Mouse (Mus musculus) cerebral cortex, adult 2 months (tissue): ENCODE measurements around the gene Mettl7a2.

ENCODE experiments used
- WGBS: fragments of 180-500 bp; shearing (Covaris S2); methylation state at CpG from one replicate; pipeline ENCODE4 v1.1.7; 2018; 5-methylcytosine and 5-hydroxymethylcytosine counted together

The Mettl7a2 gene

DNA sequence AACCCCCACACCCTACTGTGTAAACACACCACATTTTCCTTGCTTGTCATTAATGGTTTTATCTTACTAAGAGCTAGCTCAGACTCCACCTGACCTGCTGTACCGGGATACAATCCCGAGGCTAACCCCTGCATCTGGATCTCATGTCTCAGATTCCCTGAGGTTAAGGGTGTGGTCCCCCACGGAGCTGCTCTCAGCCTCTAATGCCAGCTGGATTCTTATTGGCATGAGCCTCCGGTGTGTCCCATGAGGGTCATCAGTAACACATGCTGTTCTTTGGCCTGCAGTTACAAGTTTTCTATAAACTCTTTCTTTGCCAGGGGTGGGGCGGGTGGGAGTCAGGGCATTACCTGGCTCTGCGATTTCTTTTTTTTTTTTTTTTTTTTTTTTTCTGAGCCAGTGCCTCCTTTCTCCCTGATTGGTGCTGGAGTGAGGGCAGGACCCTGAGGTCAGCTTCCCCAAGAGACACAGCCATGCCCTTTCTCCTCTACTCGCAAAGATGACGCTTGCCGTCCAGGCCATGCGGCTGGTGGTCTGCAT is at the start of gene Mettl7a2, which contains the start of gene Methig1:
Gene Mettl7a2, plus strand, starts transcription at position 490 of the 540 bp plus-strand sequence.
Gene Methig1, plus strand, starts transcription at position 439 of the 540 bp plus-strand sequence.
- 89% methylated on average over 10 of the region's 10 CpGs for WGBS

DNA sequence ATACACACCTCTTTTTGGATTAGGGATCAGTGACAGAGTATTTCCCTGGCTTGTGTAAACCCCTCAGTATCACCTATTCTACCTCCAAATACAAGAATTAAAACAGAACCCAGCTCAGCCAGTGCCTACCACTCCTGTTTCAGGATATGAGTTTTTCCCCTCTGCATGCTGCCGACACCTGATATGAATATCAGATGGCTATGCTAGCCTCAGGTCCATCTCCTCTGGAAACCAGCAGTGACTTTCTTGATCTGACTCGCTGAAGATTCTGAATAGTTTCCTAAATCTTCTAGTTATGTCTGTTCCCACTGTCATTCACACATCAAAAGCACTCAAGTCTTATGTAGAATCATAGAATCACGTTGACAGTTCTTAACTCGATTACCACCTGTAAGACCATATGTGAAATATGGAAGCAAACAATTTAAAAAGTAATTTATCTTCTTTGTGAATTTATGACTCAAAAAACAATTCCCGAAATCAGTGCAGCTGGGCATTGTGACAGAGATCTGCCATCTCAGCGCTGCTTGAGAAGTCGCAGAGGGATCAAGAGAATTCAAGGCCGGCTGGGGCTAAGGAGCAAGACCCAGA is 49.5 kb upstream of the Mettl7a2 start:
- WGBS: 42% methylated on average over 8 of the region's 8 CpGs

DNA sequence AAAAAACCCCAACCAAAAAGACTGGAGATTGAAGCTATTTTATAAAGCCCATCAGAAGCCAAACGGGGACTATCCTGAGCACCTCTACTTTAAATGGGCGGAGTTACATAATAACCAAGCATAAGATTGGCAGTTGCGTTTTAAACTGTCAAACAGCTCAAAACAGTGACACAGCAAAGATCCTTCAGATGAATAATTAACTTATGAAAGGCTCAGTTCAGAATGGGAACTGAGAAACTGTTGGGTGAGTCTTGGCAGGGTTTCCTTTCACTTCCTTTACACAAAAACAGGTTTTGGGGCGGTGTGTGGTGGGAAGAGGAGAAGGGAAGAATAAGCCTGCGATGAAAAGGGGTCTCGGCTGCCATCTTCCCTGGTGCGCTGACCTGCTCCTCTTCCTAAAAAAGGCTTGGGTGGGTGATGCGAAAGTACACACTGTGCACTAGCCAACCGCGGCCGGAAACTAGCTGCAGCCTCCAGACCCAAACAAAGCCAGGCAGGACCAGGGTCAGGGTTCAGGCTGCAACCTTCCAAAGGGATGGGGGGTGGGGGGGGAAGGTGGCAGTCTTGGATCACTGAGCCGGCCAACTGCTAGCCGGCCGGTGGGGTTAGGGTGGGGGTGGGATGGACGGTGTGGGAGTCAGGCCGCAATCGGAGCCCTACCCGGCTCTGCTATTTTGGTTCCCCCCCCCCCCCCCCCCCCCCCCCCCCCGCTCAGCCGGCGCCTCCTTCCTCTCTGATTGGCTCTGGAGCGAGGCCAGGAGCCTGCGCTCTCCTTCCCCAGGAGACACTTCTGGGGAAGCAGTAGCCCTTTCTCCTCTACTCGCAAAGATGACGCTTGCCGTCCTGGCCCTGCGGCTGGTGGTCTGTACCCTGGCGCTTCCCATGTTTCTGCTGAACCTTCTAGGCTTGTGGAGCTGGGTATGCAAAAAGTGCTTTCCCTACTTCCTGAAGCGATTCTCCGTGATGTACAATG is 48.7 kb upstream of the Mettl7a2 start, which contains the start of gene Mettl7a1:
Gene Mettl7a1, plus strand, starts transcription at position 122 of the 973 bp plus-strand sequence.
- WGBS: 2% methylated on average over 19 of the region's 30 CpGs

DNA sequence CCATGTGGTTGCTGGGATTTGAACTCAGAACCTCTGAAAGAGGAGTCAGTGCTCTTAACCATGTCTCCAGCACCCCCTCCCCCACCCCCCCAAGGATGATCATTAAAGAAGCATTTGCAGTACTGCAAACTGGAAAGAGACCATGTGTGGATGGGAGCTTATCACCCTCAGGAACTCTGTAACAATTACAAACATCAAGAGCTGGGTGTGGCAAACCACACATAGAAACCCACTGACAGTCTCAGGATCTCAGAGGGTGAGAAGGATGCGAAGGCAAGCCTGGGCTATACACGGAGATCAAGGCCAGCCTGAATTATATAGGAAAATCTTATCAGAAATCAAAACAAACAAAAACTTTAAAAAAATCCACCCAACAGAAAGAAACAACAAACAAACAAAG is 46.8 kb upstream of the Mettl7a2 start:
- 85% methylated on average over 2 of the region's 2 CpGs for WGBS

DNA sequence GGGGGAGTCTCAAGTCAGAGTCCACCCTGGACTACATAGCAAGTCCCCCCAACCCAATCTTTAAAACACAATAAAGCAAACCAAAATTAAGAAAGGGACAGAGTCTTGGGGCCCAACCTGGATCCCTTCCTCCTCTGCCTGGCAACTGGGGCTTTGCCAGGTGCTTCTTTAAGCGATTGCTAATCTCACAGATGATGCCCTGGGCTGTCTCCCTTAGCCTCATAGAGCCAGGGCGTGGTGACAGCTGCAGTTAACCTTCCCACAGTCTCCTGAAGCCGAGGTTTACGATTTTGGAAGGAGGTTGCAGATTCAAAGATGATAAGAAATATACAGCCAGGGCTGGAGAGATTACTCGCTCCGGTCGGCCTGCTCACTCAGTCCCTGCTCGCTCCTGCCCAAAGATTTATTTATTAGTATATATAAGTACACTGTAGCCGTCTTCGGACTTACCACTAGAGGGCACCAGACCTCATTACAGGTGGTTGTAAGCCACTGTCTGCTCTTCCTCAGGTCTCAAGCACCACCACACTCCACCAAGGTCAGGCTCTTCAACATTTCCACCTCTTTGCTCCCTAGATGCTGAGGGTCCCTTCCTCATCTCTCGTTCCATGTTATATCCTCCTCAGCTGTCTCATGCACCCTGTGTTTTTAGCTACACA is 45.4 kb upstream of the Mettl7a2 start:
- 43% methylated on average over 11 of the region's 11 CpGs for WGBS

DNA sequence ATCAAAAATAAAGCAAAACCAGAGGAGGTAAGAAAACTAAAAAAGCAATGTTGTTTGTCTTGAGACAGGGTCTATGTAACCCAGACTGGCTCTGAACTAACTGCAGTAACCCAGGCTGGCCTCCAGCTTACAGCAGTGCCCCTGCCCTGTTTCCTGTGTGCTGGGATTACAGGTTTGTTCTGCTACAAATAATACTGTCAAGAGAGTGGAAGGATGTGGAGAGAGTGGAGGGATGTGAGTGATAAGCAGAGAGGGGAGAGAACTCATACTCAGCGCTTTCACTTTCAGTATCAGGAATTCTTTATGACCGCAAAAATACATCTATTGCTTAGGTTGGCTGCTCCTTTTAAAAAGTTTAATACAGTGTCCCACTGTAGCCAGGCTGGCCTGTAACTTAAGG is 40.7 kb upstream of the Mettl7a2 start:
- 94% methylated on average over 2 of the region's 2 CpGs for WGBS

DNA sequence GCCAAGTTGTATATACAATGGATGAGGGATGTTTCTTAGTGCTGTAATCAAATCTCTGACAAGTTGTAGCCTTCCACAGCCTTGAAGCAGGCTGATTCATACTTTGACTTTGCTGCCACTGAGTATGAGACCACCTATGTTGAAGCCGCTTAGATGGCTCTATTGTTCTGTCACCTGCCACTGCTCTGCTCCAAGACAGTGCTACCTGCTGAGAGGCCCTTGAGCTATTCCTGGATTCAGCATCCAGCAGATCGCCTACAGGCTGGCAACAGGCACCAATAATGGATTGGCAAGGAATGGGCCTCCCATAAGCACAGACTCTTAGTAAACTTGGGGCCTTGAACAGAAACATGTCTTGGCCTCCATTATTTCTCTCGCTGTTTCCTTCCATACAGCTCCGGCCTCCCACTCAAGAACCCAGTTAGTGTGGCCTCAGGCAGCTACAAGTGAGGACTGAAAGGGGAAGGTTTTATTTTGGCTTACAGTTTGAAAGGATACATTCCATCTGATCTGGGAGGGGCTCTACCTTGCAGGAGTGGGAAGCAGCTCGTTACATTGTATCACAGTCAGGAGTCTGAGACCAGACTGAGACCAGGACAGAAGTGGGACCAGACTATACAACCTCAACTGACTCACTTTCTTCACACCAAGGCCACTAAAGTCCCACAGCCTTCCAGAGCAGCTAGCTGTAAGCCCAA is 38.4 kb upstream of the Mettl7a2 start:
- 92% methylated on average over 5 of the region's 5 CpGs for WGBS

DNA sequence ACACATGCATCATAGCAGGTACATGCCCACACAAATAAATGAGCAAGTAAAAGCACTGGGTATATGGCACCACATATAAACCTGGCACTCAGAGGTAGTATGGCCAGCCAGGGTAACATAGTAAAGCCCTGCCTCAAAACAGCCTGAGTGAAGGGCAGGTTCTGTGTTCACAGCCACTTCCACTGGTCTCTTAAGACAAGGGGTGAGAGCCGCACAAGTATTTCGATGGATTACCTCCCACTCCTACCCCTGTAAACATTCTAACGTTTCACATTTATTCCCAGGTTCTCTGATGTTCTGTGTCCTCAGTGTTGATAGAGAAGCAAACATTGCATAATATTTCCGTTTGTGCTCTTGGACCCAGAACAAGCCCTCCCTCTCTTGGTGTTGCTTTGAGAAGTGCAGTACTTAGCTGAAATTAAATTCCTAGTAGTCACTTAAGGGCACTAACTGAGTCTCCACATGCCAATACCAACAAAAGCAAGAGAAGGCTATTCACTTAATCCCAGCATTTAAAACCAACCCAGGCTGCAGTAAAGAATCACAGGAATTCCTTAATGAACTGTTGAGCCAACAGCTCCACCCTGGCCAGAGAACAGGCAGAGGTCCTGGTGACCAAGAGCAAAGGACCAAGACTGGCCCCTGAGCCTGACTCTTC is 34.9 kb upstream of the Mettl7a2 start:
- WGBS: 42% methylated on average over 4 of the region's 4 CpGs

DNA sequence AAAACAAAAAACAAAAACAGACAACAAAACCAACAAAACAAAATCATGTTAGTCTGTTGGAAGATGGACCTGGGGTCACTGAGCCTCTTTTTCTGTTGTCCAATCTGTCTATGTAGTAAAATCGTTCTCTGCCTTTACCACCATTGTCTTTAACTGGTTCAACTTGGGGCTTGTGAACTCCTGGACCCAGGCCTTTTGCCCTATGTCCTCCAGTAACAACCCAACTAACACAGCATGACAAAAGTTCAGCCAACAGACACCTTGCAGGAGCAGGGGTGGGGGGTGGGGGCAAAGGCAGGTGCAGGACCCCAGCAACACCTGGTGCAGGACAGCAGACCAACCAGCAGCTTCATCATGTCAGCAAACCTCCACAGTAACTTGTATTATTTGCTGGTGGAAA is 33.1 kb upstream of the Mettl7a2 start:
- WGBS: 96% methylated on average over 1 of the region's 1 CpGs

DNA sequence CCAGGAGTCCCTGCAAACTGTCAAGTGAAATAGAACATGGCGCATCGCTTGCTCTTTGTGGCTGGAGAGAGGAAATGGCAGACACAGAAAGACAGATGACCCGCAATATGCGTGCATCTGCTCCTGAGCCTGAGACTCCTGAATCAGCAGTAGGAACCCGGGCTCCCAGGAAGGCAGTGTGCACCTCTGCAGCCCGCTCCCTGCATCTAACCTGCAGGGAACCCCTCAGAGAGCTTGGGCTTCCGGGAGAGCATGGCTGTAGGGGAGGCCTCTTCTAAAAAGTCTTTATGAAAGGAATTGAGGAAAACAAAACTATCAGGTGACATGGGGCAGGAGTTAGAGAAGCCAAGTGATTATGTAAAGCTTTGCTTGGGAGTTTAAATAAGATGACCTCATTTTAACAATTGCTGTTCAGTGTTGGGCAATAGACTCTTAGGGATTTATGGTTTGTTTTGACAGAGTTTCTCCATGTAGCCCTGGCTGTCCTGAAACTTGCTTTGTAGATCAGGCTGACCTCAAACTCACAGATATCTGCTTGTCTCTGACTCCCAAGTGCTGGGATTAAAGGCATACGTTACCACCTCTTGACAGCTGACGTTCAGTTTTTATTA is 32.6 kb upstream of the Mettl7a2 start:
- 83% methylated on average over 9 of the region's 9 CpGs for WGBS

DNA sequence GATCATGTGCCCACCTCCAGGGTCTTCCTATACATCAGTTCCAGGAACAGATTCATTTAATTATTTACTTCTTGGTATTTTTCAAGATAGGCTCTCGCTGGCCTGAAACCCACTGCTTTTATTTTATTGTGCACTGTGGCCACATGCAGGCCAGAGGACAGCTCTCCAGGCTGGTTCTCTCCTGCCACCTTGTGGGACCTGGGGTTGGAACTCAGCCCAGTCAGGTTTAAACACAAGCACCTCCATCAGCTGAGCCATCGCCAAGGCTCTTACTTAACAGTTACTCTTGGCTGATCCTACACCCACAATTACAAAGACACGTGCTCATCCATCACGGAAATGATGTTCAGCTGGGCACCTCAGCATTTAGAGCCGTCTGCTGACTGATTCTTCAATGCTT is 31.9 kb upstream of the Mettl7a2 start:
- WGBS: 54% methylated on average over 5 of the region's 5 CpGs

DNA sequence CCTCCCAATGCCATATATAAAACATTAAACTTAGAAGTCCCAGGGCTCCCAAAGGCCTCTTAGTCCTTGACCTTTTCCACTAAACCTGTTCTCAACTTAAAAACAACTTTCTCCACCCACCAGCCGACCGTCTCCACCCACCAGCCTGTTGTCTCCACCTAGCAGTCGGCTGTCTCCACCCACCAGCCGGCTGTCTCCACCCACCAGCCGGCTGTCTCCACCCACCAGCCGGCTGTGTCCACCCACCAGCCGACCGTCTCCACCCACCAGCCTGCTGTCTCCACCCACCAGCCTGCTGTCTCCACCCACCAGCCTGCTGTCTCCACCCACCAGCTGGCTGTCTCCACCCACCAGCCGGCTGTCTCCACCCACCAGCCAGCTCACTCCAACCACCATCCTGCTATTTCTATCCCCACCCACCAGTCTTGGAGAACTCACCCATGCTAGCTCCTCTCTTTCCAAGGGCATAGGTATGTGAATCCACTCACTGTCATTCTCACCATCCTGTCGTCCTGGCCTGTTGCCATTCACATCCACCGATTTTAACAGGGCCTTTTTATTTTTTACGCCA is 28.9 kb upstream of the Mettl7a2 start:
- WGBS: 44% methylated on average over 12 of the region's 12 CpGs

DNA sequence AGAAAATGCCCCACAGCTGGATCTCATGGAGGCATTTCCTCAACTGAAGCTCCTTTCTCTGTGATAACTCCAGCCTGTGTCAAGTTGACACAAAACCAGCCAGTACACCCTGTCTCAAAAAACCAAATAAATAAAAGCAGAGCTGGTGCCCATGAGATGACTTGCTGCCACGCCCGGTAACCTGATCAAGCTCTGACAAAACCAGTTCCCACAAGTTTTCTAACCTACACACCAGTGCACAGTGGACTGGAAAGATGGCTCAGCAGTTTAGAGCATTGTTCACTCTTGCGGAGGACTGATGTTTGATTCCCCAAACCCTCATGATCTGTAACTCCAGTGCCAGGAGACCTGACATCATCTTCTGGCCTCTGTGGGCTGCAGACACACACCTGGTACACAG is 27.8 kb upstream of the Mettl7a2 start:
- WGBS: 94% methylated on average over 3 of the region's 3 CpGs

DNA sequence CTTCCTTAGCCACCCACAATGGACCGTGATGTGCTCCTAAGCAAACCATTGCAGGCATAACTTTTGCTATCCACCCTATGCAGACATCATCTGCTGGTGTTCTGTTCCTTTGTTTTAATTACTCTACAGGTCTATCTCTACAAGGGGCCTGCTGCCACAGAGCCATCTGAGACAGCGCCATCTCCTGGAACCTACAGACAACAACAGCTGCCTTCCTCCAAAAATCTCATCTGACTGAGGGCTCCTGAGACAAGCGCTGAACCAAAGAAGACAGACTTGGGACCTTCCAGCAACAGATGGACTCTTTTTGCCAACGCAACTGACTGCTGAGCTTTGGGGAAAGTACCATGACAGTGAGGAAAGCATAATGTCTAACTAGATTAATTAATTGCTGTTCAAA is 24.9 kb upstream of the Mettl7a2 start:
- WGBS: 74% methylated on average over 4 of the region's 4 CpGs

DNA sequence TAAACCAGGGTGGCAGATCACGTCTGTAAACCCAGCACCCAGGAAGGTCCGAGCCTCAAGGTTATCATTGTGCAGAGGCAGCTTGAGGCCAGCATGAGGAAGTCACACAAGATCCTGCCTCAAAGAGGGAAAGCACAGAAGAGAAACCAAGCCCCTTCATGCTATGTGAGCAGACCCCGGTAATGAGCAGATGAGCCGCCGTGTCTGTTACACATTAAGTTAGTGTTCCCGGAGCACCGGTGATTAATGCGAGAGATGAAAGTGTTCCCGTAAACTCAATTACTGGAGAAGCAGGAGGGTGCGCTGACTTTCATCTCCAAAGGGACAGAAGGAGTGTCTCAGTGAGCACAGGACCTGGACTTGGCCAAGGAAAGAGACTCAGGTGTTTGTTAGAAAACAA is 23.7 kb upstream of the Mettl7a2 start:
- WGBS: 79% methylated on average over 10 of the region's 10 CpGs

DNA sequence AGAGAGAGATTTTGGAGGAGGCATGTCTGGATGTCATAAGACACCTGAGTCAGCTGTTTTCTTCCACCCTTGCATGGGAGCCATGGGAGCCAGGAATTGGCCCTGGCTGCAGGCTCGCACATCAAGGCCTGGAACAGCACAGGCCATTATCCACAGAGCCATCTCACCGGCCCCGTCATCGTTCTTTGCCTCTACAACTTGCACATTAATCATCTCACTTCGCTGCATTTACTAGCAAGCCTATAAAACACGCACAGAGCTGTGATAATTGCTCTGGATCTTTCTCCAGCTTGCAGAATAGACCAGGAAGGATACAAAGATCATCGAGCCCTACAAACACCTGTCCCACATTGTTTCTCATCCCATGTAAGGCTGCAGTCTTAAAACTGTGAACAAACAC is 22.3 kb upstream of the Mettl7a2 start:
- WGBS: 86% methylated on average over 7 of the region's 7 CpGs

DNA sequence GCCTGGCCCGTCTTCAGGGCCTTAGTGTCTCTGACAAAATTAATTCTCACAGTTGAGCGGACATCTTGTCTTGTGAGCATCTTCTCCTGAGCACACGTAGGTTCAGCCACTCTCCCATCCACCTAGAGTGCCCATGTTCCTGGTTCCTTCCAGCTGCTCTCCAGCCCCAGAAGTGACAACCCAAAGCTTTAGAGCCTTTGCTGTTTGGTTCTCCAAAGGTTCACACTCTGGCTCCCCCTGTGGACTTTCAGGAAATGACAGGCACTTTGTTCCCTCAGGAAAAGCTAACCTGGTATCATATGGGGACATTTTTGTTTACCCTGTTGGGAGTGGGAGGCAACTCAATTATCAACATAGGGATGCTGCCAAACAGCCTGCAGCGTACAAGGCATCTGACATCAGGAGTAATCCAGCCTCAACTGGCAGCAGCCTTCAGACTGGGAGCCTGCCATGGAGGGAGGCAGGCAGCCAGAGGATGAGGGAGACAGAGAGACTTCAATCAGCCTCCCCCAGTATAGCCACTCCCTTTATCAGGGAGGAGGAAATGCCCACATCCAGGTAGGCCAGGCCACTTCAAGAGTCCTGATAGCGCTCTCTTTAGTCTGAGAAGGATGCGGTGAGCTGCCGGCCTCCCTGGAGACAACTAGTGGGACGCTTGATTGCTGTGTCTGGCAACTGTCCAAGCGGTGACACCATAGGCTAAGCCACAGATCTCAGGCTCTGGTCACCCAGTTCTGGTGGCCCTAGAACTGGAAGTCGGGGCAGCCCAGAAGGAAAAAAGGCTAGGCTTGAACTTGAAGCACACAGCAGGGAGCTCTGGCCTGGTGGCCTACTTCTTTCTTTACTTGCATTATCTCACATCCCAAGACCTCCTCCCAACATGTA is 20.7 kb upstream of the Mettl7a2 start:
- 64% methylated on average over 3 of the region's 10 CpGs for WGBS

DNA sequence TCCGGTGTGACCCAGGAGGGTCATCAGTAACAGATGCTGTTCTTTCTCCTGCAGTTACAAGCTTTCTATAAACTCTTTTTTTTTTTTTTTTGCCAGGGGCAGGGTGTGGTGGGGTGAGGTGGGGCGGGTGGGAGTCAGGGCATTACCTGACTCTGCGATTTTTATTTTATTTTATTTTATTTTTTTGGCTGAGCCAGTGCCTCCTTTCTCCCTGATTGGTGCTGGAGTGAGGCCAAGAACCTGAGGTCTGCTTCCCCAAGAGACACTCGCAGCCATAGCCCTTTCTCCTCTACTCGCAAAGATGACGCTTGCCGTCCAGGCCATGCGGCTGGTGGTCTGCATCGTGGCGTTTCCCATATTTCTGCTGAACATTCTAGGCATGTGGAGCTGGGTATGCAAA is 18.4 kb upstream of the Mettl7a2 start, which contains the start of gene Mettl7a3:
Gene Mettl7a3, plus strand, starts transcription at position 301 of the 400 bp plus-strand sequence.
- WGBS: 70% methylated on average over 10 of the region's 10 CpGs

DNA sequence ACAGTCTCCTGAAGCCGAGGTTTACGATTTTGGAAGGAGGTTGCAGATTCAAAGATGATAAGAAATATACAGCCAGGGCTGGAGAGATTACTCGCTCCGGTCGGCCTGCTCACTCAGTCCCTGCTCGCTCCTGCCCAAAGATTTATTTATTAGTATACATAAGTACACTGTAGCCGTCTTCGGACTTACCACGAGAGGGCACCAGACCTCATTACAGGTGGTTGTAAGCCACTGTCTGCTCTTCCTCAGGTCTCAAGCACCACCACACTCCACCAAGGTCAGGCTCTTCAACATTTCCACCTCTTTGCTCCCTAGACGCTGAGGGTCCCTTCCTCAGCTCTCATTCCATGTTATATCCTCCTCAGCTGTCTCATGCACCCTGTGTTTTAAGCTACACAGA is 15.2 kb upstream of the Mettl7a2 start:
- 44% methylated on average over 8 of the region's 10 CpGs for WGBS
